Mouse (Mus musculus) heart, postnatal 0 days (tissue): ENCODE measurements around the gene Olfr1431.
"Not testable (repeated sequence)": the region's sequence is repeated elsewhere in the genome, so short reads cannot be mapped to it uniquely, and the experiment has no call there.

Experiments used
- CTCF ChIP-seq: IDR thresholded peaks from 2 replicates; pipeline ENCODE4 v1.5.1; 2016; ENCODE audit warnings: antibody characterized with exemption, control low read depth, low read depth
- EP300 ChIP-seq: IDR thresholded peaks from 2 replicates; pipeline ENCODE4 v1.6.1; 2016; ENCODE audit warnings: antibody characterized with exemption, low read depth

- not testable (repeated sequence) for TF ChIP-seq EP300, CTCF
Measured at GRCm38 (mm10) chr19:12232496-12232895, 32.1 kb downstream of the Olfr1431 start, which contains the start of gene Olfr1432.
